Mouse (Mus musculus): ENCODE results near the gene Pja2. TPM values are rescaled to one million over a fixed set of nuclear protein-coding genes. Genes with fewer than 3 reads are reported as not detected.

Gene Pja2
- 8.7 and 12.6 TPM in 2 replicates for total RNA-seq (2012; rRNA removed)

GRCm38 (mm10) chr17:64331898-64332769, at the start of gene Pja2:
Gene Pja2 (minus strand): TSS chr17:64331916.
- no peaks in the 10 kb centered on the region for H3K36me3 ChIP-seq (ENCODE audit: control insufficient read depth, insufficient read depth, low read length, poor library complexity, severe bottlenecking)
- peak within 1 kb of the TSS; percentile 71 for H3K27ac ChIP-seq (ENCODE audit: insufficient read depth, low read depth, low read length, poor library complexity, severe bottlenecking)
- H3K9ac ChIP-seq (ENCODE audit: insufficient read depth, low read depth, low read length, poor library complexity, severe bottlenecking): peak within 1 kb of the TSS; percentile 87
- peak within 1 kb of the TSS; percentile 96 to 100 for H3K4me3 ChIP-seq (ENCODE audit: insufficient read depth in 1 of 2, low read depth in 1 of 2, low read length in 2 of 2, poor library complexity in 1 of 2, severe bottlenecking in 1 of 2)
- in situ Hi-C loops (cut with MboI; ENCODE audit: low sequenced_read_pairs in 2 of 2, unreplicated experiment in 2 of 2): no loop called here
- H3K4me1 ChIP-seq (ENCODE audit: control insufficient read depth in 2 of 2, insufficient read depth in 2 of 2, low read length in 2 of 2, poor library complexity in 1 of 2): no peaks in the 10 kb centered on the region
- peak; percentile 97 for DNase-seq (ENCODE audit: low read depth, low spot score)
- TF ChIP-seq HCFC1 (IDR thresholded peaks at IDR 0.05; ENCODE audit: borderline replicate concordance, insufficient read depth, low read length) (no peak), ZC3H11A (IDR thresholded peaks at IDR 0.05; ENCODE audit: borderline replicate concordance, low read depth, low read length) (no peak), MAFK (IDR thresholded peaks at IDR 0.05; ENCODE audit: insufficient read depth, low read depth, low read length) (no peak), CHD2 (IDR thresholded peaks at IDR 0.05; ENCODE audit: low read depth, low read length) (no peak), ZNF384 (IDR thresholded peaks at IDR 0.05; ENCODE audit: low read depth, low read length) (no peak)
- H3K9me3 ChIP-seq (ENCODE audit: control insufficient read depth, insufficient read depth, low read depth, low read length): no peaks in the 10 kb centered on the region

DNA sequence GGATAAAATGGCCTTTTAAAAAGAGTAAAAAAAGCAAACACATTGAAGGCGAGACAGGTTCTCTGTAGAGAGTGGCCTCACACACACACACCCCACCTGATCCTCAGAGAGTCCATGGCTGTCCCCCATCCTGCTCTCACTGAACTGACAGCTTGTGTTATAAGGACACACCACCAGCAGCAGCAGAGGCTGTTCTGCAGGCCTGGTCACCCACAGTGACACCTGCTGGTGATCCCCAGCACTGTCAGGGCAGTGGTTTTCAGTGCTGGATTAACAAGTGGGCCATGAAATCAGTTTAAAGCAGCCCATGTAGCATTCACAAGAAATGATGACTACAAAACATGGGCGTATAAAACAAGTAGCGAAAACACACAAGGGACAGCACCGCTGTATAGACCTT, 43.6 kb upstream of the Pja2 start:
- TF ChIP-seq ZC3H11A (IDR thresholded peaks at IDR 0.05; ENCODE audit: borderline replicate concordance, low read depth, low read length) (peak; percentile 75; the same call in 1 of the 2 replicates), CHD2 (IDR thresholded peaks at IDR 0.05; ENCODE audit: low read depth, low read length) (no peak)
- in situ Hi-C loops (cut with MboI; ENCODE audit: low sequenced_read_pairs in 2 of 2, unreplicated experiment in 2 of 2): no loop called here
- no peaks in the 10 kb centered on the region for H3K36me3 ChIP-seq (ENCODE audit: control insufficient read depth, insufficient read depth, low read length, poor library complexity, severe bottlenecking)

GRCm38 (mm10) chr17:64363694-64364093, 32.0 kb upstream of the Pja2 start:
- Histone ChIP-seq H3K4me1 (ENCODE audit: control insufficient read depth in 2 of 2, insufficient read depth in 2 of 2, low read length in 2 of 2, poor library complexity in 1 of 2) (no peaks in the 10 kb centered on the region), H3K27ac (ENCODE audit: insufficient read depth, low read depth, low read length, poor library complexity, severe bottlenecking) (no peak overlapping the region), H3K4me3 (ENCODE audit: insufficient read depth in 1 of 2, low read depth in 1 of 2, low read length in 2 of 2, poor library complexity in 1 of 2, severe bottlenecking in 1 of 2) (no peak overlapping the region), H3K36me3 (ENCODE audit: control insufficient read depth, insufficient read depth, low read length, poor library complexity, severe bottlenecking) (no peaks in the 10 kb centered on the region), H3K9ac (ENCODE audit: insufficient read depth, low read depth, low read length, poor library complexity, severe bottlenecking) (no peak overlapping the region), H3K9me3 (ENCODE audit: control insufficient read depth, insufficient read depth, low read depth, low read length) (no peaks in the 10 kb centered on the region)
- DNase-seq (ENCODE audit: low read depth, low spot score): no peak
- in situ Hi-C loops (cut with MboI; ENCODE audit: low sequenced_read_pairs in 2 of 2, unreplicated experiment in 2 of 2): no loop called here
- TF ChIP-seq HCFC1 (IDR thresholded peaks at IDR 0.05; ENCODE audit: borderline replicate concordance, insufficient read depth, low read length) (no peak), MAFK (IDR thresholded peaks at IDR 0.05; ENCODE audit: insufficient read depth, low read depth, low read length) (no peak), ZC3H11A (IDR thresholded peaks at IDR 0.05; ENCODE audit: borderline replicate concordance, low read depth, low read length) (no peak), ZNF384 (IDR thresholded peaks at IDR 0.05; ENCODE audit: low read depth, low read length) (no peak), CHD2 (IDR thresholded peaks at IDR 0.05; ENCODE audit: low read depth, low read length) (no peak)

More for the DNA sequence above, 43.6 kb upstream of the Pja2 start:
- Histone ChIP-seq H3K9ac (ENCODE audit: insufficient read depth, low read depth, low read length, poor library complexity, severe bottlenecking) (no peak overlapping the region), H3K4me3 (ENCODE audit: insufficient read depth in 1 of 2, low read depth in 1 of 2, low read length in 2 of 2, poor library complexity in 1 of 2, severe bottlenecking in 1 of 2) (no peak overlapping the region), H3K9me3 (ENCODE audit: control insufficient read depth, insufficient read depth, low read depth, low read length) (no peaks in the 10 kb centered on the region), H3K4me1 (ENCODE audit: control insufficient read depth in 2 of 2, insufficient read depth in 2 of 2, low read length in 2 of 2, poor library complexity in 1 of 2) (no peaks in the 10 kb centered on the region), H3K27ac (ENCODE audit: insufficient read depth, low read depth, low read length, poor library complexity, severe bottlenecking) (no peak overlapping the region)
- DNase-seq (ENCODE audit: low read depth, low spot score): peak; percentile 48

- Histone ChIP-seq H3K4me3 (ENCODE audit: insufficient read depth in 1 of 2, low read depth in 1 of 2, low read length in 2 of 2, poor library complexity in 1 of 2, severe bottlenecking in 1 of 2) (no peak overlapping the region), H3K9ac (ENCODE audit: insufficient read depth, low read depth, low read length, poor library complexity, severe bottlenecking) (no peak overlapping the region), H3K9me3 (ENCODE audit: control insufficient read depth, insufficient read depth, low read depth, low read length) (no peaks in the 10 kb centered on the region), H3K4me1 (ENCODE audit: control insufficient read depth in 2 of 2, insufficient read depth in 2 of 2, low read length in 2 of 2, poor library complexity in 1 of 2) (no peaks in the 10 kb centered on the region), H3K27ac (ENCODE audit: insufficient read depth, low read depth, low read length, poor library complexity, severe bottlenecking) (no peak overlapping the region), H3K36me3 (ENCODE audit: control insufficient read depth, insufficient read depth, low read length, poor library complexity, severe bottlenecking) (no peaks in the 10 kb centered on the region)
- no peak for DNase-seq (ENCODE audit: low read depth, low spot score)
- TF ChIP-seq ZNF384 (IDR thresholded peaks at IDR 0.05; ENCODE audit: low read depth, low read length): no peak
- TF ChIP-seq HCFC1 (IDR thresholded peaks at IDR 0.05; ENCODE audit: borderline replicate concordance, insufficient read depth, low read length): no peak
- TF ChIP-seq CHD2 (IDR thresholded peaks at IDR 0.05; ENCODE audit: low read depth, low read length): no peak
- no peak for TF ChIP-seq ZC3H11A (IDR thresholded peaks at IDR 0.05; ENCODE audit: borderline replicate concordance, low read depth, low read length)
- TF ChIP-seq MAFK (IDR thresholded peaks at IDR 0.05; ENCODE audit: insufficient read depth, low read depth, low read length): no peak
- in situ Hi-C loops (cut with MboI; ENCODE audit: low sequenced_read_pairs in 2 of 2, unreplicated experiment in 2 of 2): no loop called here
Observed at GRCm38 (mm10) chr17:64362570-64362969, 30.9 kb upstream of the Pja2 start.

Data from ES-E14 (cell line).